In genomic region chr15:78925129-78925528, GRCm38 (mm10) we compare ENCODE assay signal across 8 mouse cellular contexts. TPM values are rescaled to one million over a fixed set of nuclear protein-coding genes. Genes with fewer than 3 reads are reported as not detected.
A peak's percentile ranks its signal among the peaks of the same experiment; 100 is the strongest.
DNase-seq lines count a peak whose midpoint lies in the region; ATAC-seq and TF ChIP-seq lines count a peak whose summit lies in the region.

No protein-coding gene starts in this region.

- peak; percentile 75 for DNase-seq in adrenal gland, adult 2 months
- no peak for DNase-seq in adrenal gland, postnatal 4 days (ENCODE audit: low spot score in 2 of 2)
- no peak for DNase-seq in CH12.LX (ENCODE audit: extremely low read depth)
- no peak for DNase-seq in right cerebral cortex, adult 18-20 months
- DNase-seq in spleen, adult 18-20 months = no peak
- DNase-seq in forebrain, embryonic 11.5 days (ENCODE audit: low spot score) = no peak

- ATAC-seq in heart, embryonic 16.5 days (replicated peaks; ENCODE audit: extremely low read depth, insufficient read depth, low FRiP score) = no peak
- ATAC-seq in limb, embryonic 12.5 days (ENCODE audit: insufficient number of reproducible peaks, insufficient read depth, low FRiP score, low TSS enrichment, low read depth) = no peak
- no peak for ATAC-seq in forebrain, embryonic 11.5 days (replicated peaks; ENCODE audit: low FRiP score)

- no peak overlapping the region for H3K4me2 ChIP-seq in CH12.LX (ENCODE audit: insufficient read depth, low read depth, poor library complexity, severe bottlenecking)
- no peak overlapping the region for H3K4me2 ChIP-seq in heart, embryonic 16.5 days (ENCODE audit: low read depth, low read length)
- no peak overlapping the region for H3K4me2 ChIP-seq in limb, embryonic 12.5 days
- no peak overlapping the region for H3K4me2 ChIP-seq in forebrain, embryonic 11.5 days (ENCODE audit: low read depth, low read length, severe bottlenecking)

- in situ Hi-C loops in CH12.LX (cut with MboI; ENCODE audit: low pct_ligation_motif_present, low pct_unique_long_range_greater_than_20kb, low sequenced_read_pairs) = no loop called here

- peaks cover 10 to 19% of the 10 kb centered on the region in 2 experiments for H3K36me3 ChIP-seq in CH12.LX (replicated peaks in 1 of 2; ENCODE audit: control insufficient read depth in 1 of 2, insufficient read depth in 1 of 2, low read length in 1 of 2)
- H3K36me3 ChIP-seq in heart, embryonic 16.5 days (ENCODE audit: control insufficient read depth, insufficient read depth) = peaks cover 6% of the 10 kb centered on the region; the same call in 1 of the 2 replicates
- peaks cover 10% of the 10 kb centered on the region for H3K36me3 ChIP-seq in limb, embryonic 12.5 days
- no peaks in the 10 kb centered on the region for H3K36me3 ChIP-seq in forebrain, embryonic 11.5 days (ENCODE audit: control insufficient read depth, insufficient read depth, low read length)

- no peak for TF ChIP-seq CTCF in CH12.LX (conservative IDR thresholded peaks at IDR 0.05 in 1 of 2, IDR thresholded peaks at IDR 0.05 in 1 of 2; ENCODE audit: low read depth in 2 of 2, low read length in 2 of 2)

- TF ChIP-seq EP300 in CH12.LX (IDR thresholded peaks at IDR 0.05; ENCODE audit: low read length) = no peak

- peak overlapping the region; percentile 70 for H3K27ac ChIP-seq in CH12.LX (ENCODE audit: insufficient read depth, low read depth)
- H3K27ac ChIP-seq in heart, embryonic 16.5 days (ENCODE audit: low read length) = peak overlapping the region; percentile 99
- H3K27ac ChIP-seq in limb, embryonic 12.5 days = peak overlapping the region; percentile 98
- H3K27ac ChIP-seq in forebrain, embryonic 11.5 days (ENCODE audit: low read depth, low read length) = no peak overlapping the region

- H3K9ac ChIP-seq in CH12.LX (ENCODE audit: insufficient read depth, low read depth) = no peak overlapping the region
- peak overlapping the region; percentile 61; the same call in 1 of the 2 replicates for H3K9ac ChIP-seq in heart, embryonic 16.5 days (ENCODE audit: low read length)
- no peak overlapping the region for H3K9ac ChIP-seq in limb, embryonic 12.5 days (replicated peaks)
- no peak overlapping the region for H3K9ac ChIP-seq in forebrain, embryonic 11.5 days (ENCODE audit: low read length)

- no peak overlapping the region for H3K4me3 ChIP-seq in CH12.LX (replicated peaks in 1 of 3; ENCODE audit: low read depth in 2 of 3, low read length in 2 of 3, poor library complexity in 1 of 3)
- H3K4me3 ChIP-seq in heart, embryonic 16.5 days (ENCODE audit: low read length) = no peak overlapping the region
- H3K4me3 ChIP-seq in limb, embryonic 12.5 days (replicated peaks) = no peak overlapping the region
- no peak overlapping the region for H3K4me3 ChIP-seq in forebrain, embryonic 11.5 days (ENCODE audit: low read depth, low read length)

- no peaks in the 10 kb centered on the region for H3K27me3 ChIP-seq in CH12.LX (replicated peaks)
- no peaks in the 10 kb centered on the region for H3K27me3 ChIP-seq in heart, embryonic 16.5 days (ENCODE audit: control insufficient read depth, insufficient read depth, low read length)
- no peaks in the 10 kb centered on the region for H3K27me3 ChIP-seq in limb, embryonic 12.5 days
- H3K27me3 ChIP-seq in forebrain, embryonic 11.5 days (ENCODE audit: control insufficient read depth, insufficient read depth, low read length) = peaks cover 4% of the 10 kb centered on the region; the same call in 1 of the 2 replicates

- no peak for TF ChIP-seq RAD21 in CH12.LX (IDR thresholded peaks at IDR 0.05; ENCODE audit: low read depth, low read length)

- peaks cover 3% of the 10 kb centered on the region for H3K9me3 ChIP-seq in CH12.LX (replicated peaks; ENCODE audit: low read length)
- H3K9me3 ChIP-seq in heart, embryonic 16.5 days (replicated peaks; ENCODE audit: control insufficient read depth, low read length) = no peaks in the 10 kb centered on the region
- H3K9me3 ChIP-seq in limb, embryonic 12.5 days = no peaks in the 10 kb centered on the region
- no peaks in the 10 kb centered on the region for H3K9me3 ChIP-seq in forebrain, embryonic 11.5 days (ENCODE audit: control insufficient read depth, low read length)

- no peak for TF ChIP-seq POLR2A in CH12.LX (IDR thresholded peaks at IDR 0.05; ENCODE audit: low read depth, low read length)

- WGBS in heart, embryonic 16.5 days = 26% methylated on average over 8 of the region's 8 CpGs
- 52% methylated on average over 8 of the region's 8 CpGs for WGBS in limb, embryonic 12.5 days
- WGBS in forebrain, embryonic 11.5 days = 45% methylated on average over 8 of the region's 8 CpGs

- dilution Hi-C loops in CH12.LX (cut with MboI; ENCODE audit: extremely low pct_ligation_motif_present, extremely low pct_unique_long_range_greater_than_20kb, low sequenced_read_pairs) = no loop called here

- H3K79me2 ChIP-seq in CH12.LX (replicated peaks; ENCODE audit: control insufficient read depth, extremely low read depth, insufficient read depth, poor library complexity, severe bottlenecking) = peaks cover 4% of the 10 kb centered on the region; the same call in 1 of the 2 replicates

- H3K4me1 ChIP-seq in CH12.LX (ENCODE audit: control insufficient read depth in 1 of 2, insufficient read depth in 2 of 2) = peaks cover 33 to 63% of the 10 kb centered on the region in 2 experiments
- H3K4me1 ChIP-seq in heart, embryonic 16.5 days (ENCODE audit: control insufficient read depth, insufficient read depth, low read length) = peaks cover 30% of the 10 kb centered on the region
- H3K4me1 ChIP-seq in limb, embryonic 12.5 days (replicated peaks) = peaks cover 42% of the 10 kb centered on the region
- H3K4me1 ChIP-seq in forebrain, embryonic 11.5 days (replicated peaks; ENCODE audit: control insufficient read depth, insufficient read depth, low read length) = peaks cover 22% of the 10 kb centered on the region

TF ChIP-seq in CH12.LX, 34 proteins besides CTCF, POLR2A, EP300 and RAD21 (continues in another document):
- TF ChIP-seq MAFK (IDR thresholded peaks at IDR 0.05; ENCODE audit: insufficient replicate concordance, low read length) = no peak
- no peak for TF ChIP-seq PAX5 (IDR thresholded peaks at IDR 0.05; ENCODE audit: low read length)
- no peak for TF ChIP-seq BHLHE40 (IDR thresholded peaks at IDR 0.05; ENCODE audit: low read depth, low read length)
- TF ChIP-seq NELFE (IDR thresholded peaks at IDR 0.05; ENCODE audit: low read depth, low read length) = no peak

RNA-seq across cellular contexts. Expression of gene Lgals1, which starts 1.4 kb away (rescaled TPM):
- total RNA-seq in adrenal gland, adult 2 months (2021) = 100 to 1,000 TPM; 386 to 613 TPM
- 341 and 382 TPM in 2 replicates for polyA plus RNA-seq in adrenal gland, adult 2 months (2012; rRNA removed)
- 100 to 1,000 TPM; 382 to 438 TPM for total RNA-seq in adrenal gland, postnatal 4 days (2021)
- 735 and 858 TPM in 2 replicates for total RNA-seq in CH12.LX (2012; rRNA removed)
- 791 and 805 TPM in 2 replicates for total RNA-seq in CH12.LX (2014; rRNA removed)
- polyA plus RNA-seq in CH12.LX (2012; ENCODE audit: insufficient read length, low read depth) = 592 and 637 TPM in 2 replicates
- 718 and 722 TPM in 2 replicates for polyA plus RNA-seq in heart, embryonic 16.5 days (2015; fragmentation: Nextera tagmentation; extraction: Ambion mirVana)
- polyA plus RNA-seq in limb, embryonic 12.5 days (2016; fragmentation: Nextera tagmentation; extraction: Ambion mirVana) = 922 and 966 TPM in 2 replicates
- 279 and 319 TPM in 2 replicates for polyA plus RNA-seq in forebrain, embryonic 11.5 days (2014; fragmentation: Nextera tagmentation; extraction: Ambion mirVana)

RNA-seq across cellular contexts. Expression of gene Nol12, which starts 9.6 kb away (rescaled TPM):
- 10 to 100 TPM; 42.0 to 57.2 TPM for total RNA-seq in adrenal gland, adult 2 months (2021)
- 21.3 and 22.5 TPM in 2 replicates for polyA plus RNA-seq in adrenal gland, adult 2 months (2012; rRNA removed)
- total RNA-seq in adrenal gland, postnatal 4 days (2021) = 10 to 100 TPM; 40.0 to 47.3 TPM
- total RNA-seq in CH12.LX (2012; rRNA removed) (33.2 and 40.0 TPM in 2 replicates), CH12.LX (2014; rRNA removed) (13.2 and 13.7 TPM in 2 replicates)
- polyA plus RNA-seq in CH12.LX (2012; ENCODE audit: insufficient read length, low read depth) = 89.5 and 91.1 TPM in 2 replicates
- polyA plus RNA-seq in heart, embryonic 16.5 days (2015; fragmentation: Nextera tagmentation; extraction: Ambion mirVana) = 28.3 and 33.7 TPM in 2 replicates
- polyA plus RNA-seq in limb, embryonic 12.5 days (2016; fragmentation: Nextera tagmentation; extraction: Ambion mirVana) = 61.1 and 61.6 TPM in 2 replicates
- 56.8 and 62.6 TPM in 2 replicates for polyA plus RNA-seq in forebrain, embryonic 11.5 days (2014; fragmentation: Nextera tagmentation; extraction: Ambion mirVana)

RNA-seq across cellular contexts. Expression of gene Pdxp, which starts 11.4 kb away (rescaled TPM):
- total RNA-seq in adrenal gland, adult 2 months (2021) = 1 to 10 TPM; 2.4 to 5.7 TPM
- polyA plus RNA-seq in adrenal gland, adult 2 months (2012; rRNA removed) = 18.8 and 30.1 TPM in 2 replicates
- 1 to 10 TPM; 9.8 to 9.9 TPM for total RNA-seq in adrenal gland, postnatal 4 days (2021)
- total RNA-seq in CH12.LX (2012; rRNA removed) (9.3 and 9.8 TPM in 2 replicates), CH12.LX (2014; rRNA removed) (2.8 and 3.1 TPM in 2 replicates)
- 3.4 and 5.4 TPM in 2 replicates for polyA plus RNA-seq in CH12.LX (2012; ENCODE audit: insufficient read length, low read depth)
- 16.9 and 18.3 TPM in 2 replicates for polyA plus RNA-seq in heart, embryonic 16.5 days (2015; fragmentation: Nextera tagmentation; extraction: Ambion mirVana)
- polyA plus RNA-seq in limb, embryonic 12.5 days (2016; fragmentation: Nextera tagmentation; extraction: Ambion mirVana) = 36.5 and 36.8 TPM in 2 replicates
- polyA plus RNA-seq in forebrain, embryonic 11.5 days (2014; fragmentation: Nextera tagmentation; extraction: Ambion mirVana) = 37.2 and 49.2 TPM in 2 replicates

RNA-seq across cellular contexts. Expression of gene Triobp, which starts 22.4 kb away (rescaled TPM):
- 100 to 1,000 TPM in 1 of 2 experiments, 10 to 100 TPM in 1; 93.7 to 129 TPM for total RNA-seq in adrenal gland, adult 2 months (2021)
- 101 and 134 TPM in 2 replicates for polyA plus RNA-seq in adrenal gland, adult 2 months (2012; rRNA removed)
- total RNA-seq in adrenal gland, postnatal 4 days (2021) = 100 to 1,000 TPM in 1 of 2 experiments, 10 to 100 TPM in 1; 96.9 to 112 TPM
- 26.3 and 31.0 TPM in 2 replicates for total RNA-seq in CH12.LX (2012; rRNA removed)
- total RNA-seq in CH12.LX (2014; rRNA removed) = 10.9 and 11.5 TPM in 2 replicates
- polyA plus RNA-seq in CH12.LX (2012; ENCODE audit: insufficient read length, low read depth) = 25.5 and 27.3 TPM in 2 replicates
- polyA plus RNA-seq in heart, embryonic 16.5 days (2015; fragmentation: Nextera tagmentation; extraction: Ambion mirVana) = 47.9 and 53.7 TPM in 2 replicates
- 37.9 and 42.2 TPM in 2 replicates for polyA plus RNA-seq in limb, embryonic 12.5 days (2016; fragmentation: Nextera tagmentation; extraction: Ambion mirVana)
- polyA plus RNA-seq in forebrain, embryonic 11.5 days (2014; fragmentation: Nextera tagmentation; extraction: Ambion mirVana) = 55.9 and 60.1 TPM in 2 replicates

RNA-seq across cellular contexts. Expression of gene Sh3bp1, which starts 25.6 kb away (rescaled TPM):
- 10 to 100 TPM in 1 of 2 experiments, 1 to 10 TPM in 1; 4.6 to 11.0 TPM for total RNA-seq in adrenal gland, adult 2 months (2021)
- 54.1 and 60.0 TPM in 2 replicates for polyA plus RNA-seq in adrenal gland, adult 2 months (2012; rRNA removed)
- total RNA-seq in adrenal gland, postnatal 4 days (2021) = 10 to 100 TPM; 25.3 to 26.0 TPM
- 20.6 and 23.8 TPM in 2 replicates for total RNA-seq in CH12.LX (2012; rRNA removed)
- 12.3 and 15.5 TPM in 2 replicates for total RNA-seq in CH12.LX (2014; rRNA removed)
- polyA plus RNA-seq in CH12.LX (2012; ENCODE audit: insufficient read length, low read depth) = 48.6 and 69.7 TPM in 2 replicates
- polyA plus RNA-seq in heart, embryonic 16.5 days (2015; fragmentation: Nextera tagmentation; extraction: Ambion mirVana) = 19.8 and 20.0 TPM in 2 replicates
- 37.0 and 40.3 TPM in 2 replicates for polyA plus RNA-seq in limb, embryonic 12.5 days (2016; fragmentation: Nextera tagmentation; extraction: Ambion mirVana)
- polyA plus RNA-seq in forebrain, embryonic 11.5 days (2014; fragmentation: Nextera tagmentation; extraction: Ambion mirVana) = 15.8 and 17.3 TPM in 2 replicates
